Mouse (Mus musculus): ENCODE data around the gene Rbms3.

- TF ChIP-seq POLR2A (IDR thresholded peaks at IDR 0.05; ENCODE audit: extremely low read depth, insufficient read depth, low read length), result no peak
- TF ChIP-seq CTCF (IDR thresholded peaks at IDR 0.05; ENCODE audit: low read depth, low read length), result no peak
These were observed 648.9 kb downstream of the Rbms3 start for GRCm38 (mm10) chr9:116980801-116981200.

All from liver, adult 2 months (tissue).